Mouse (Mus musculus) R1 (cell line): ENCODE measurements at regions not wholly inside any gene's neighbourhood (a gene's known extent, or its start where the extent isn't known, plus 50 kb on each side); places are given as distances from the start of the nearest gene placed in this dataset.

Source experiments
- DNase-seq: peaks from one replicate; pipeline ENCODE4 v3.0.0-alpha.2; 2018; ENCODE audit warnings: low read depth, low spot score

- no peak for DNase-seq
These were observed 568.5 kb downstream of the Btbd3 start for GRCm38 (mm10) chr2:138824873-138825272.

- peak; percentile 19 for DNase-seq
These were observed 571.6 kb downstream of the Btbd3 start for GRCm38 (mm10) chr2:138827813-138828570.

GRCm38 (mm10) chr2:138838846-138839245 is 582.5 kb downstream of the Btbd3 start:
- DNase-seq: peak; percentile 4

- DNase-seq: no peak
These were observed 602.8 kb downstream of the Btbd3 start for GRCm38 (mm10) chr2:138859121-138859520.

GRCm38 (mm10) chr2:138896563-138896962 is 597.1 kb upstream of the Sptlc3 start:
- DNase-seq: no peak

- DNase-seq: peak; percentile 1
These were observed 596.6 kb upstream of the Sptlc3 start for GRCm38 (mm10) chr2:138897101-138897500.

GRCm38 (mm10) chr2:138937165-138937564 is 556.5 kb upstream of the Sptlc3 start:
- no peak for DNase-seq

GRCm38 (mm10) chr2:138939367-138939766 is 554.3 kb upstream of the Sptlc3 start:
- DNase-seq: no peak

- DNase-seq: no peak
These were observed 527.5 kb upstream of the Sptlc3 start for GRCm38 (mm10) chr2:138966110-138966790.

- no peak for DNase-seq
These were observed 519.2 kb upstream of the Sptlc3 start for GRCm38 (mm10) chr2:138974548-138974947.

GRCm38 (mm10) chr2:138990031-138990430 is 503.7 kb upstream of the Sptlc3 start:
- no peak for DNase-seq

- DNase-seq: no peak
These were observed 461.5 kb upstream of the Sptlc3 start for GRCm38 (mm10) chr2:139032105-139032812.

GRCm38 (mm10) chr2:139034800-139035199 is 458.9 kb upstream of the Sptlc3 start:
- DNase-seq: no peak

GRCm38 (mm10) chr2:139041671-139042273 is 451.9 kb upstream of the Sptlc3 start:
- DNase-seq: no peak

GRCm38 (mm10) chr2:139044684-139045083 is 449.0 kb upstream of the Sptlc3 start:
- DNase-seq: no peak

GRCm38 (mm10) chr2:139055249-139055648 is 438.5 kb upstream of the Sptlc3 start:
- DNase-seq: no peak

- no peak for DNase-seq
These were observed 424.3 kb upstream of the Sptlc3 start for GRCm38 (mm10) chr2:139069276-139069961.

- no peak for DNase-seq
These were observed 422.0 kb upstream of the Sptlc3 start for GRCm38 (mm10) chr2:139071690-139072089.

GRCm38 (mm10) chr2:139093487-139094066 is 400.1 kb upstream of the Sptlc3 start:
- DNase-seq: no peak

- DNase-seq: no peak
These were observed 382.0 kb upstream of the Sptlc3 start for GRCm38 (mm10) chr2:139111669-139112068.

GRCm38 (mm10) chr2:139114523-139114922 is 379.2 kb upstream of the Sptlc3 start:
- no peak for DNase-seq
